11 mouse cellular contexts compared by ENCODE assay signal in the genomic region with DNA sequence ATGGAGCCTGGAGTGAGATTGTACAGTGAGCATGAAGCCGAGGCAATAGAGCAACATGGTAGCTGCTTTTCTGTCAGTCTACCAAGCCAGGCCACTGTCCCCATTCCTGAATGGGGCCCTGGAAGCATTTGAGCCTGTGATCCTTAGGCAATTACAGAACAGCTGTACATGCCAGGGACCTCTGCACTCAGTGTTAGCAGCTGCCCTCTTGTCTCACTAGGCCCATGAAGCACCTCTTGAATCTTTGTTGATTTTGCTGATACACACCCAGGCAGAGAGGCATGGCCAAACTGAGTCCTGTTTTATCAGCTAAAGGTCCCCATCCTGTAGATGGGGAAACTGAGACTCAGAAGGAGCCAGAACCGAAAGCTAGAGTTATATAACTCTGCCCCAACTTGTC.
"Had no signal": no experiment of that assay in that cellular context is flagged by ENCODE, and none has a peak within 500 bp of the region (broad histone marks: within the 10 kb centered on the region; RNA-seq: fewer than 3 reads in every experiment).

No protein-coding gene starts in this region.

- H3K27ac ChIP-seq: left cerebral cortex, adult 2 months; limb, embryonic 15.5 days; liver, embryonic 12.5 days; midbrain, embryonic 13.5 days; stomach, postnatal 0 days had no signal

- H3K4me1 ChIP-seq: midbrain, embryonic 13.5 days had no signal

- H3K27me3 ChIP-seq: limb, embryonic 15.5 days; liver, embryonic 12.5 days; midbrain, embryonic 13.5 days had no signal

- H3K4me2 ChIP-seq: limb, embryonic 15.5 days; liver, embryonic 12.5 days; midbrain, embryonic 13.5 days had no signal

- H3K9ac ChIP-seq: limb, embryonic 15.5 days; liver, embryonic 12.5 days; midbrain, embryonic 13.5 days had no signal

- ATAC-seq: inflammation-experienced regulatory T-cells, adult 6 months; intestine, postnatal 0 days; liver, embryonic 12.5 days; midbrain, embryonic 13.5 days had no signal

- H3K9me3 ChIP-seq: limb, embryonic 15.5 days; liver, embryonic 12.5 days; midbrain, embryonic 13.5 days had no signal

- DNase-seq: kidney, adult 8-10 months; kidney, postnatal 25 days; right cerebral cortex, postnatal 14 days; thymus, postnatal 4 days had no signal

- H3K36me3 ChIP-seq: midbrain, embryonic 13.5 days had no signal

- H3K4me3 ChIP-seq: left cerebral cortex, adult 2 months; limb, embryonic 15.5 days; liver, embryonic 12.5 days; midbrain, embryonic 13.5 days had no signal
